Mouse (Mus musculus) neural tube, embryonic 12.5 days (tissue): ENCODE measurements around the gene Scgb1b24. TPM values are rescaled to one million over a fixed set of nuclear protein-coding genes. Genes with fewer than 3 reads are reported as not detected.

Experiments used
- ATAC-seq: fragments of 200-750 bp; cut with Nextera tagmentation; 2 replicates; pipeline ENCODE4 v1.8.0; 2017; ENCODE audit warnings: low read depth, mild to moderate bottlenecking, moderate TSS enrichment, moderate library complexity; ENCODE audit not compliant: low FRiP score
- H3K27ac ChIP-seq: fragments of 300-500 bp; sonication (generic); 2 replicates; pipeline ENCODE4 v1.5.1; 2016
- H3K27me3 ChIP-seq: fragments of 300-500 bp; sonication (generic); replicated peaks from 2 replicates; pipeline ENCODE4 v1.6.1; 2016; ENCODE audit warnings: mild to moderate bottlenecking
- H3K36me3 ChIP-seq: fragments of 300-500 bp; sonication (generic); 2 replicates; pipeline ENCODE4 v1.6.1; 2016; ENCODE audit warnings: mild to moderate bottlenecking
- H3K4me1 ChIP-seq: fragments of 300-500 bp; sonication (generic); 2 replicates; pipeline ENCODE4 v1.6.1; 2016
- H3K4me2 ChIP-seq: fragments of 300-500 bp; sonication (generic); replicated peaks from 2 replicates; pipeline ENCODE4 v1.6.1; 2016; ENCODE audit warnings: mild to moderate bottlenecking
- H3K4me3 ChIP-seq: fragments of 300-500 bp; sonication (generic); 2 replicates; pipeline ENCODE4 v1.5.1; 2016
- H3K9ac ChIP-seq: fragments of 300-500 bp; sonication (generic); 2 replicates; pipeline ENCODE4 v1.6.1; 2016; ENCODE audit warnings: mild to moderate bottlenecking
- H3K9me3 ChIP-seq: fragments of 300-500 bp; sonication (generic); 2 replicates; pipeline ENCODE4 v1.6.1; 2016; ENCODE audit warnings: mild to moderate bottlenecking
- WGBS: fragments of 180-500 bp; shearing (Covaris S2); methylation state at CpG from one replicate; pipeline ENCODE4 v1.1.7; 2016; 5-methylcytosine and 5-hydroxymethylcytosine counted together
- polyA plus RNA-seq: library from polyadenylated mRNA; unstranded; fragments of >200 nt; fragmentation: Nextera tagmentation; extraction: Ambion mirVana; gene quantifications from 2 replicates; pipeline ENCODE4 v1.2.1, GENCODE M21; 2016

Gene Scgb1b24
- polyA plus RNA-seq, result not detected in 2 replicates

GRCm38 (mm10) chr7:33743499-33743898, at the start of gene Scgb1b24:
Scgb1b24 (plus strand) TSS chr7:33743799.
- peaks cover 72% of the 10 kb centered on the region for H3K9me3 ChIP-seq
- ATAC-seq, result no peak
- WGBS, result 87% methylated on average over 3 of the region's 3 CpGs

GRCm38 (mm10) chr7:33739212-33739611, 4.4 kb upstream of the Scgb1b24 start, which contains the start of gene Scgb2b24:
Scgb2b24 (minus strand) TSS chr7:33739312.
- Histone ChIP-seq H3K4me2 (no peak within 1 kb of the TSS), H3K9me3 (peaks cover 76% of the 10 kb centered on the region), H3K4me3 (no peak within 1 kb of the TSS), H3K27ac (no peak within 1 kb of the TSS), H3K4me1 (no peaks in the 10 kb centered on the region), H3K27me3 (no peaks in the 10 kb centered on the region), H3K36me3 (no peaks in the 10 kb centered on the region), H3K9ac (no peak within 1 kb of the TSS)
- no peak for ATAC-seq
- WGBS, result 81% methylated on average over 2 of the region's 2 CpGs

More at GRCm38 (mm10) chr7:33743499-33743898, at the start of gene Scgb1b24:
- no peak within 1 kb of the TSS for H3K9ac ChIP-seq
- no peak within 1 kb of the TSS for H3K4me3 ChIP-seq
- H3K27ac ChIP-seq, result no peak within 1 kb of the TSS
- no peaks in the 10 kb centered on the region for H3K27me3 ChIP-seq
- no peaks in the 10 kb centered on the region for H3K4me1 ChIP-seq
- H3K4me2 ChIP-seq, result no peak within 1 kb of the TSS
- no peaks in the 10 kb centered on the region for H3K36me3 ChIP-seq

Other genes with a start within 250 kb of the Scgb1b24 start
- gene Scgb2b21, start 223.3 kb upstream of the Scgb1b24 start, polyA plus RNA-seq, result not detected in 2 replicates
- gene Scgb2b24, start 4.5 kb upstream of the Scgb1b24 start, polyA plus RNA-seq, result not detected in 2 replicates
- not detected in 2 replicates for gene Scgb2b26, start 201.2 kb downstream of the Scgb1b24 start, polyA plus RNA-seq